Mouse (Mus musculus) stomach, postnatal 0 days (tissue): ENCODE data around the gene Thap8.

ENCODE experiments used
- CTCF ChIP-seq: IDR thresholded peaks from 2 replicates; pipeline ENCODE4 v1.5.1; 2016; ENCODE audit warnings: antibody characterized with exemption, low read depth, mild to moderate bottlenecking, moderate library complexity
- EP300 ChIP-seq: optimal IDR thresholded peaks from 2 replicates; pipeline ENCODE3; 2016; ENCODE audit warnings: antibody characterized with exemption

DNA sequence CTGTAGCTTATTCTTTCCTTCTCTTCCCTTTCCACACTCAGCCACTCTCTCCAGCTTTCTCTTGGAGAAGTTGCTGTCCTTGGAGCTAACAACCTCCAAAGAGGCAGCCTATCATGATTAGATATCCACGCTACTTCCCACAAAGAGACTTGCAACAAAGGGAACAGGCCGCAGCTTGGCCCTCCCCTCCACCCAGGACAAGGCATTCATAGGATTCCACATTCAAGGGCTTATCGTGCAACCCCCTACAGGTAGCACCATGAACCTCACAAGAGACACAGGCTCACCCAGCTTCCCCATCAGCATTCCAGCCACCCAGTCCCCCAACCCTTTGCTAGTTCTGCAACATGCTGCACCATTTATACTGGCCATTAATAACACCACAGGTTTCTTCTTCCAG is 13.1 kb upstream of the Thap8 start:
- TF ChIP-seq CTCF (no peak), EP300 (no peak)
